Mouse (Mus musculus) hindbrain, embryonic 10.5 days (tissue): ENCODE data around the gene Myo16. TPM values are rescaled to one million over a fixed set of nuclear protein-coding genes. Genes with fewer than 3 reads are reported as not detected.

ENCODE experiments used
- DNase-seq: peaks from one replicate; pipeline ENCODE4 v3.0.0-alpha.2; 2017; ENCODE audit warnings: low spot score
- H3K27ac ChIP-seq: fragments of 300-500 bp; sonication (generic); 2 replicates; pipeline ENCODE4 v1.5.1; 2016; ENCODE audit warnings: mild to moderate bottlenecking, moderate library complexity
- H3K27me3 ChIP-seq: fragments of 300-500 bp; sonication (generic); 2 replicates; pipeline ENCODE4 v1.6.1; 2016; ENCODE audit warnings: mild to moderate bottlenecking; ENCODE audit not compliant: poor library complexity, insufficient read depth, severe bottlenecking
- H3K36me3 ChIP-seq: fragments of 300-500 bp; sonication (generic); 2 replicates; pipeline ENCODE4 v1.6.1; 2016; ENCODE audit warnings: mild to moderate bottlenecking, moderate library complexity
- H3K4me1 ChIP-seq: fragments of 300-500 bp; sonication (generic); replicated peaks from 2 replicates; pipeline ENCODE4 v1.6.1; 2016; ENCODE audit warnings: mild to moderate bottlenecking
- H3K4me3 ChIP-seq: fragments of 300-500 bp; sonication (generic); 2 replicates; pipeline ENCODE4 v1.5.1; 2016; ENCODE audit warnings: mild to moderate bottlenecking, moderate library complexity
- H3K9me3 ChIP-seq: fragments of 300-500 bp; sonication (generic); 2 replicates; pipeline ENCODE4 v1.6.1; 2016; ENCODE audit warnings: mild to moderate bottlenecking, moderate library complexity
- WGBS: fragments of 180-500 bp; shearing (Covaris S2); methylation state at CpG from one replicate; pipeline ENCODE4 v1.1.7; 2016; 5-methylcytosine and 5-hydroxymethylcytosine counted together
- polyA plus RNA-seq: library from polyadenylated mRNA; unstranded; fragments of >200 nt; fragmentation: Nextera tagmentation; extraction: Ambion mirVana; gene quantifications from 2 replicates; pipeline ENCODE4 v1.2.1, GENCODE M21; 2016

Myo16 gene
- polyA plus RNA-seq, 1 experiment from 2014 or later, result 2.8 TPM

GRCm38 (mm10) chr8:10435492-10435891 is 281.8 kb downstream of the Myo16 start:
- WGBS, result 87% methylated on average over 8 of the region's 8 CpGs
- H3K36me3 ChIP-seq, result no peaks in the 10 kb centered on the region

GRCm38 (mm10) chr8:10438772-10439171 is 285.1 kb downstream of the Myo16 start:
- DNase-seq, result peak; percentile 78
- Histone ChIP-seq H3K27ac (no peak overlapping the region), H3K9me3 (no peaks in the 10 kb centered on the region), H3K27me3 (no peaks in the 10 kb centered on the region), H3K4me1 (peaks cover 15% of the 10 kb centered on the region; the same call in 1 of the 2 replicates), H3K4me3 (no peak overlapping the region), H3K36me3 (no peaks in the 10 kb centered on the region)
- 17% methylated on average over 11 of the region's 11 CpGs for WGBS

More at GRCm38 (mm10) chr8:10435492-10435891, 281.8 kb downstream of the Myo16 start:
- H3K9me3 ChIP-seq, result no peaks in the 10 kb centered on the region
- H3K27ac ChIP-seq, result no peak overlapping the region
- no peaks in the 10 kb centered on the region for H3K27me3 ChIP-seq
- H3K4me3 ChIP-seq, result no peak overlapping the region
- no peak for DNase-seq
- peaks cover 8% of the 10 kb centered on the region; the same call in 1 of the 2 replicates for H3K4me1 ChIP-seq

- no peaks in the 10 kb centered on the region for H3K9me3 ChIP-seq
- H3K4me3 ChIP-seq, result no peak overlapping the region
- peaks cover 15% of the 10 kb centered on the region; the same call in 1 of the 2 replicates for H3K4me1 ChIP-seq
- no peak for DNase-seq
- no peak overlapping the region for H3K27ac ChIP-seq
- WGBS, result 78% methylated on average over 16 of the region's 16 CpGs
- no peaks in the 10 kb centered on the region for H3K36me3 ChIP-seq
- no peaks in the 10 kb centered on the region for H3K27me3 ChIP-seq
Measured at GRCm38 (mm10) chr8:10439595-10440453, 286.1 kb downstream of the Myo16 start.

- Histone ChIP-seq H3K4me1 (peaks cover 15% of the 10 kb centered on the region; the same call in 1 of the 2 replicates), H3K9me3 (no peaks in the 10 kb centered on the region), H3K27ac (no peak overlapping the region), H3K36me3 (no peaks in the 10 kb centered on the region), H3K4me3 (no peak overlapping the region), H3K27me3 (no peaks in the 10 kb centered on the region)
- no peak for DNase-seq
- 56% methylated on average over 3 of the region's 3 CpGs for WGBS
Measured at GRCm38 (mm10) chr8:10442562-10442961, 288.9 kb downstream of the Myo16 start.

GRCm38 (mm10) chr8:10445011-10445410 is 291.3 kb downstream of the Myo16 start:
- Histone ChIP-seq H3K36me3 (no peaks in the 10 kb centered on the region), H3K27ac (no peak overlapping the region), H3K27me3 (no peaks in the 10 kb centered on the region), H3K9me3 (no peaks in the 10 kb centered on the region), H3K4me3 (no peak overlapping the region), H3K4me1 (0 out of 2 replicates have a peak, but pooled peaks cover 10% of the 10 kb centered on the region)
- WGBS, result 88% methylated on average over 7 of the region's 7 CpGs
- DNase-seq, result no peak

GRCm38 (mm10) chr8:10448545-10448944 is 294.8 kb downstream of the Myo16 start:
- H3K9me3 ChIP-seq, result no peaks in the 10 kb centered on the region
- H3K4me1 ChIP-seq, result peaks cover 3% of the 10 kb centered on the region; the same call in 1 of the 2 replicates
- H3K27ac ChIP-seq, result no peak overlapping the region
- 87% methylated on average over 14 of the region's 14 CpGs for WGBS
- H3K4me3 ChIP-seq, result no peak overlapping the region
- no peaks in the 10 kb centered on the region for H3K36me3 ChIP-seq
- DNase-seq, result no peak
- no peaks in the 10 kb centered on the region for H3K27me3 ChIP-seq

GRCm38 (mm10) chr8:10453046-10453445 is 299.3 kb downstream of the Myo16 start:
- H3K9me3 ChIP-seq, result no peaks in the 10 kb centered on the region
- H3K27me3 ChIP-seq, result no peaks in the 10 kb centered on the region
- no peak for DNase-seq

GRCm38 (mm10) chr8:10458151-10458649 is 304.5 kb downstream of the Myo16 start:
- Histone ChIP-seq H3K4me3 (no peak overlapping the region), H3K9me3 (no peaks in the 10 kb centered on the region), H3K36me3 (peaks cover 4% of the 10 kb centered on the region), H3K27ac (no peak overlapping the region), H3K27me3 (no peaks in the 10 kb centered on the region), H3K4me1 (peaks cover 8% of the 10 kb centered on the region)
- WGBS, result 81% methylated on average over 9 of the region's 9 CpGs
- DNase-seq, result no peak

More at GRCm38 (mm10) chr8:10453046-10453445, 299.3 kb downstream of the Myo16 start:
- Histone ChIP-seq H3K36me3 (peaks cover 4% of the 10 kb centered on the region), H3K27ac (no peak overlapping the region), H3K4me3 (no peak overlapping the region), H3K4me1 (peaks cover 11% of the 10 kb centered on the region)
- 74% methylated on average over 10 of the region's 10 CpGs for WGBS

GRCm38 (mm10) chr8:10462271-10462670 is 308.6 kb downstream of the Myo16 start:
- Histone ChIP-seq H3K27ac (no peak overlapping the region), H3K4me3 (no peak overlapping the region), H3K27me3 (no peaks in the 10 kb centered on the region), H3K4me1 (no peaks in the 10 kb centered on the region), H3K36me3 (no peaks in the 10 kb centered on the region), H3K9me3 (no peaks in the 10 kb centered on the region)
- 78% methylated on average over 5 of the region's 5 CpGs for WGBS
- DNase-seq, result no peak

- Histone ChIP-seq H3K27me3 (no peaks in the 10 kb centered on the region), H3K27ac (no peak overlapping the region), H3K4me3 (no peak overlapping the region), H3K36me3 (no peaks in the 10 kb centered on the region), H3K4me1 (peaks cover 3% of the 10 kb centered on the region; the same call in 1 of the 2 replicates), H3K9me3 (no peaks in the 10 kb centered on the region)
- WGBS, result 57% methylated on average over 3 of the region's 3 CpGs
- no peak for DNase-seq
Measured at GRCm38 (mm10) chr8:10468490-10468889, 314.8 kb downstream of the Myo16 start.

- Histone ChIP-seq H3K27me3 (no peaks in the 10 kb centered on the region), H3K36me3 (no peaks in the 10 kb centered on the region), H3K4me3 (no peak overlapping the region), H3K27ac (no peak overlapping the region), H3K9me3 (no peaks in the 10 kb centered on the region), H3K4me1 (peaks cover 3% of the 10 kb centered on the region; the same call in 1 of the 2 replicates)
- 50% methylated on average over 2 of the region's 2 CpGs for WGBS
- no peak for DNase-seq
Measured at GRCm38 (mm10) chr8:10469658-10470057, 315.9 kb downstream of the Myo16 start.

GRCm38 (mm10) chr8:10470280-10470679 is 316.6 kb downstream of the Myo16 start:
- Histone ChIP-seq H3K27ac (no peak overlapping the region), H3K4me1 (peaks cover 3% of the 10 kb centered on the region; the same call in 1 of the 2 replicates)
- no peak for DNase-seq

GRCm38 (mm10) chr8:10472371-10472770 is 318.7 kb downstream of the Myo16 start:
- 86% methylated on average over 3 of the region's 3 CpGs for WGBS
- H3K27ac ChIP-seq, result no peak overlapping the region
- no peaks in the 10 kb centered on the region for H3K9me3 ChIP-seq
- no peak overlapping the region for H3K4me3 ChIP-seq
- H3K4me1 ChIP-seq, result peaks cover 3% of the 10 kb centered on the region; the same call in 1 of the 2 replicates
- no peak for DNase-seq
- H3K36me3 ChIP-seq, result no peaks in the 10 kb centered on the region
- no peaks in the 10 kb centered on the region for H3K27me3 ChIP-seq

More at GRCm38 (mm10) chr8:10470280-10470679, 316.6 kb downstream of the Myo16 start:
- Histone ChIP-seq H3K36me3 (no peaks in the 10 kb centered on the region), H3K9me3 (no peaks in the 10 kb centered on the region), H3K4me3 (no peak overlapping the region), H3K27me3 (no peaks in the 10 kb centered on the region)
- WGBS, result 73% methylated on average over 6 of the region's 6 CpGs
